Mouse (Mus musculus): Measurements from ENCODE around the gene Cdc16.

GRCm38 (mm10) chr8:13727469-13728094 is 29.9 kb upstream of the Cdc16 start:
- TF ChIP-seq POLR2A (IDR thresholded peaks at IDR 0.05; ENCODE audit: control insufficient read depth in 1 of 2, insufficient read depth in 1 of 2, low read depth in 1 of 2, low read length in 2 of 2, poor library complexity in 1 of 2) (no peak), TCF12 (IDR thresholded peaks at IDR 0.05; ENCODE audit: low read depth, low read length) (no peak), CTCF (IDR thresholded peaks at IDR 0.05 in 2 of 3, conservative IDR thresholded peaks at IDR 0.05 in 1 of 3; ENCODE audit: control insufficient read depth in 1 of 3, insufficient read depth in 1 of 3, low read depth in 2 of 3, low read length in 3 of 3, poor library complexity in 1 of 3, severe bottlenecking in 1 of 3) (no peak), ZNF384 (IDR thresholded peaks at IDR 0.05; ENCODE audit: low read depth, low read length) (no peak), E2F4 (IDR thresholded peaks at IDR 0.05; ENCODE audit: borderline replicate concordance, low read depth, low read length) (no peak), MAX (IDR thresholded peaks at IDR 0.05; ENCODE audit: low read length) (no peak), SMC3 (IDR thresholded peaks at IDR 0.05; ENCODE audit: low read depth, low read length) (no peak), CHD1 (IDR thresholded peaks at IDR 0.05; ENCODE audit: low read depth, low read length) (no peak), GATA1 (IDR thresholded peaks at IDR 0.05; ENCODE audit: low read depth, low read length) (no peak), JUND (IDR thresholded peaks at IDR 0.05; ENCODE audit: low read depth, low read length) (no peak), MAZ (IDR thresholded peaks at IDR 0.05; ENCODE audit: low read depth, low read length) (no peak), EP300 (IDR thresholded peaks at IDR 0.05; ENCODE audit: low read depth in 1 of 2, low read length in 2 of 2) (no peak), GABPA (IDR thresholded peaks at IDR 0.05; ENCODE audit: low read depth, low read length) (no peak), BHLHE40 (IDR thresholded peaks at IDR 0.05; ENCODE audit: borderline replicate concordance, low read depth, low read length) (no peak)

All from MEL (cell line).